In genomic region chr8:82919676-82920075, GRCm38 (mm10) we compare ENCODE assay signal across 26 mouse cellular contexts. TPM values are rescaled to one million over a fixed set of nuclear protein-coding genes. Genes with fewer than 3 reads are reported as not detected.
DNase-seq lines count a peak whose midpoint lies in the region; ATAC-seq lines count a peak whose summit lies in the region.
"Had no signal": no experiment of that assay in that cellular context is flagged by ENCODE, and none has a peak within 500 bp of the region (broad histone marks: within the 10 kb centered on the region; RNA-seq: fewer than 3 reads in every experiment).

No protein-coding gene starts in this region.

- H3K4me2 ChIP-seq in hindbrain, embryonic 11.5 days (replicated peaks; ENCODE audit: low read depth, low read length), result no peak overlapping the region
- no peak overlapping the region for H3K4me2 ChIP-seq in hindbrain, embryonic 14.5 days (replicated peaks)
- no peak overlapping the region for H3K4me2 ChIP-seq in neural tube, embryonic 11.5 days (ENCODE audit: low read depth)
- no peak overlapping the region for H3K4me2 ChIP-seq in neural tube, embryonic 15.5 days
- H3K4me2 ChIP-seq: forebrain, embryonic 13.5 days; heart, embryonic 12.5 days; heart, embryonic 15.5 days had no signal

- H3K9ac ChIP-seq in hindbrain, embryonic 11.5 days (ENCODE audit: low read depth, low read length), result no peak overlapping the region
- H3K9ac ChIP-seq in hindbrain, embryonic 14.5 days, result no peak overlapping the region
- H3K9ac ChIP-seq in neural tube, embryonic 11.5 days (ENCODE audit: low read length), result no peak overlapping the region
- H3K9ac ChIP-seq in neural tube, embryonic 15.5 days (replicated peaks), result no peak overlapping the region
- H3K9ac ChIP-seq: forebrain, embryonic 13.5 days; heart, embryonic 12.5 days; heart, embryonic 15.5 days had no signal

- no peaks in the 10 kb centered on the region for H3K36me3 ChIP-seq in hindbrain, embryonic 11.5 days (ENCODE audit: control insufficient read depth, insufficient read depth, low read length)
- H3K36me3 ChIP-seq in hindbrain, embryonic 14.5 days (replicated peaks; ENCODE audit: control insufficient read depth, insufficient read depth), result no peaks in the 10 kb centered on the region
- no peaks in the 10 kb centered on the region for H3K36me3 ChIP-seq in neural tube, embryonic 11.5 days (ENCODE audit: control insufficient read depth, insufficient read depth, low read length)
- H3K36me3 ChIP-seq in neural tube, embryonic 15.5 days, result no peaks in the 10 kb centered on the region
- H3K36me3 ChIP-seq: forebrain, embryonic 10.5 days; heart, embryonic 12.5 days; heart, embryonic 15.5 days; hindbrain, embryonic 10.5 days had no signal

- H3K9me3 ChIP-seq in hindbrain, embryonic 11.5 days (ENCODE audit: control insufficient read depth, low read length), result no peaks in the 10 kb centered on the region
- no peaks in the 10 kb centered on the region for H3K9me3 ChIP-seq in hindbrain, embryonic 14.5 days (ENCODE audit: control insufficient read depth, low read length)
- H3K9me3 ChIP-seq in neural tube, embryonic 11.5 days (ENCODE audit: control insufficient read depth, low read length), result no peaks in the 10 kb centered on the region
- H3K9me3 ChIP-seq in neural tube, embryonic 15.5 days (replicated peaks), result no peaks in the 10 kb centered on the region
- H3K9me3 ChIP-seq: forebrain, embryonic 10.5 days; forebrain, embryonic 13.5 days; heart, embryonic 12.5 days; heart, embryonic 15.5 days; hindbrain, embryonic 10.5 days had no signal

- no peak overlapping the region for H3K27ac ChIP-seq in hindbrain, embryonic 11.5 days (ENCODE audit: low read depth, low read length)
- no peak overlapping the region for H3K27ac ChIP-seq in hindbrain, embryonic 14.5 days
- H3K27ac ChIP-seq in neural tube, embryonic 11.5 days (ENCODE audit: low read depth, low read length), result no peak overlapping the region
- H3K27ac ChIP-seq in neural tube, embryonic 15.5 days (replicated peaks), result no peak overlapping the region
- H3K27ac ChIP-seq: forebrain, embryonic 10.5 days; forebrain, embryonic 13.5 days; heart, embryonic 15.5 days; hindbrain, embryonic 10.5 days; hindbrain, postnatal 0 days had no signal

- no peaks in the 10 kb centered on the region for H3K4me1 ChIP-seq in hindbrain, embryonic 11.5 days (replicated peaks; ENCODE audit: control insufficient read depth, insufficient read depth, low read length)
- H3K4me1 ChIP-seq in hindbrain, embryonic 14.5 days (replicated peaks; ENCODE audit: control insufficient read depth, insufficient read depth, low read length), result no peaks in the 10 kb centered on the region
- H3K4me1 ChIP-seq in neural tube, embryonic 11.5 days (ENCODE audit: control insufficient read depth, insufficient read depth, low read length), result peaks cover 7% of the 10 kb centered on the region
- H3K4me1 ChIP-seq in neural tube, embryonic 15.5 days, result peaks cover 11% of the 10 kb centered on the region; the same call in 1 of the 2 replicates

- DNase-seq in hindbrain, embryonic 11.5 days (ENCODE audit: low spot score), result no peak
- DNase-seq in hindbrain, embryonic 14.5 days (ENCODE audit: low spot score), result no peak
- DNase-seq in neural tube, embryonic 11.5 days (ENCODE audit: low spot score), result no peak
- DNase-seq in R1 (ENCODE audit: low read depth, low spot score), result peak; percentile 6
- DNase-seq in left cerebral cortex, adult 11 months (ENCODE audit: low spot score), result no peak
- DNase-seq in right cerebral cortex, postnatal 10 days (ENCODE audit: low spot score in 2 of 2), result no peak
- DNase-seq: adrenal gland, postnatal 10 days; adrenal gland, postnatal 36 days; B cell, adult 2 months; cerebellum, adult 18-20 months; cerebellum, adult 9-10 months; cerebellum, postnatal 14 days; gastrocnemius, postnatal 10 days; gastrocnemius, postnatal 36 days; heart, postnatal 10 days; heart, postnatal 36 days had no signal

- ATAC-seq in hindbrain, embryonic 11.5 days (ENCODE audit: low FRiP score), result peak; percentile 22; the same call in 1 of the 2 replicates
- ATAC-seq in hindbrain, embryonic 14.5 days (ENCODE audit: low FRiP score), result no peak
- peak; percentile 59 for ATAC-seq in neural tube, embryonic 11.5 days (ENCODE audit: insufficient read depth, low FRiP score, low TSS enrichment)
- ATAC-seq in neural tube, embryonic 15.5 days (ENCODE audit: low FRiP score), result no peak
- ATAC-seq: forebrain, embryonic 13.5 days; forebrain, embryonic 16.5 days; hindbrain, postnatal 0 days; inflammation-experienced regulatory T-cells, adult 6 months had no signal

- 64% methylated on average over 4 of the region's 4 CpGs for WGBS in hindbrain, embryonic 11.5 days
- 52% methylated on average over 4 of the region's 4 CpGs for WGBS in hindbrain, embryonic 14.5 days
- 46% methylated on average over 4 of the region's 4 CpGs for WGBS in neural tube, embryonic 11.5 days
- 42% methylated on average over 4 of the region's 4 CpGs for WGBS in neural tube, embryonic 15.5 days

- H3K27me3 ChIP-seq in hindbrain, embryonic 11.5 days (ENCODE audit: control insufficient read depth, insufficient read depth, low read length), result no peaks in the 10 kb centered on the region
- H3K27me3 ChIP-seq in hindbrain, embryonic 14.5 days (ENCODE audit: control insufficient read depth, insufficient read depth, low read length), result no peaks in the 10 kb centered on the region
- H3K27me3 ChIP-seq in neural tube, embryonic 11.5 days (ENCODE audit: control insufficient read depth, insufficient read depth, low read length), result no peaks in the 10 kb centered on the region
- H3K27me3 ChIP-seq in neural tube, embryonic 15.5 days (replicated peaks), result no peaks in the 10 kb centered on the region
- H3K27me3 ChIP-seq: CH12.LX; forebrain, embryonic 13.5 days; heart, embryonic 12.5 days; heart, embryonic 15.5 days had no signal

- no peak overlapping the region for H3K4me3 ChIP-seq in hindbrain, embryonic 11.5 days (ENCODE audit: low read depth, low read length)
- no peak overlapping the region for H3K4me3 ChIP-seq in hindbrain, embryonic 14.5 days (replicated peaks; ENCODE audit: low read length)
- H3K4me3 ChIP-seq in neural tube, embryonic 11.5 days (ENCODE audit: low read depth, low read length), result no peak overlapping the region
- no peak overlapping the region for H3K4me3 ChIP-seq in neural tube, embryonic 15.5 days (replicated peaks)
- H3K4me3 ChIP-seq: forebrain, embryonic 10.5 days; forebrain, embryonic 13.5 days; heart, embryonic 12.5 days; heart, embryonic 15.5 days; hindbrain, embryonic 10.5 days had no signal

RNA-seq across cellular contexts. Expression of gene Rnf150, which starts 56.5 kb away (rescaled TPM):
- polyA plus RNA-seq in hindbrain, embryonic 11.5 days (2014; fragmentation: Nextera tagmentation; extraction: Ambion mirVana), result 2.3 and 2.4 TPM in 2 replicates
- 2.3 and 2.4 TPM in 2 replicates for polyA plus RNA-seq in hindbrain, embryonic 14.5 days (2014; fragmentation: Nextera tagmentation; extraction: Ambion mirVana)
- polyA plus RNA-seq in neural tube, embryonic 11.5 days (2014; fragmentation: Nextera tagmentation; extraction: Ambion mirVana), result 1.7 and 1.8 TPM in 2 replicates
- 2.1 and 2.5 TPM in 2 replicates for polyA plus RNA-seq in neural tube, embryonic 15.5 days (2015; fragmentation: Nextera tagmentation; extraction: Ambion mirVana)
- polyA plus RNA-seq: inflammation-experienced regulatory T-cells, adult 6 months had no signal

Comparison
In these comparisons a context has a peak if more than half of its experiments do, and no peak if none do; other contexts are left out.
1. ATAC-seq: peak in hindbrain, embryonic 11.5 days (single experiment) and neural tube, embryonic 11.5 days (single experiment); none in hindbrain, embryonic 14.5 days (single experiment) and neural tube, embryonic 15.5 days (single experiment).